Mouse (Mus musculus) hindbrain, embryonic 15.5 days (tissue): ENCODE data around the gene Cpt1a. TPM values are rescaled to one million over a fixed set of nuclear protein-coding genes. Genes with fewer than 3 reads are reported as not detected.
A peak's percentile ranks its signal among the peaks of the same experiment; 100 is the strongest.

Experiments used
- ATAC-seq: fragments of 200-750 bp; cut with Nextera tagmentation; 2 replicates; pipeline ENCODE4 v1.8.0; 2017; ENCODE audit warnings: low read depth, moderate number of reproducible peaks, moderate TSS enrichment; ENCODE audit not compliant: low FRiP score
- H3K27ac ChIP-seq: fragments of 300-500 bp; sonication (generic); replicated peaks from 2 replicates; pipeline ENCODE4 v1.5.1; 2015; ENCODE audit warnings: mild to moderate bottlenecking, inconsistent platforms
- H3K27me3 ChIP-seq: fragments of 300-500 bp; sonication (generic); 2 replicates; pipeline ENCODE4 v1.6.1; 2015; ENCODE audit warnings: control low read depth, inconsistent platforms
- H3K36me3 ChIP-seq: fragments of 300-500 bp; sonication (generic); 2 replicates; pipeline ENCODE4 v1.6.1; 2015; ENCODE audit warnings: control low read depth, inconsistent platforms
- H3K4me1 ChIP-seq: fragments of 300-500 bp; sonication (generic); replicated peaks from 2 replicates; pipeline ENCODE4 v1.6.1; 2015; ENCODE audit warnings: control low read depth, inconsistent platforms
- H3K4me2 ChIP-seq: fragments of 300-500 bp; sonication (generic); 2 replicates; pipeline ENCODE4 v1.6.1; 2015; ENCODE audit warnings: moderate library complexity, mild to moderate bottlenecking, inconsistent platforms
- H3K4me3 ChIP-seq: fragments of 300-500 bp; sonication (generic); 2 replicates; pipeline ENCODE4 v1.5.1; 2015; ENCODE audit warnings: mild to moderate bottlenecking, inconsistent platforms
- H3K9ac ChIP-seq: fragments of 300-500 bp; sonication (generic); 2 replicates; pipeline ENCODE4 v1.6.1; 2015; ENCODE audit warnings: inconsistent platforms
- H3K9me3 ChIP-seq: fragments of 300-500 bp; sonication (generic); 2 replicates; pipeline ENCODE4 v1.6.1; 2016; ENCODE audit warnings: control low read depth, inconsistent platforms
- WGBS: fragments of 180-500 bp; shearing (Covaris S2); methylation state at CpG from one replicate; pipeline ENCODE4 v1.1.7; 2015; 5-methylcytosine and 5-hydroxymethylcytosine counted together
- polyA plus RNA-seq: library from polyadenylated mRNA; unstranded; fragments of >200 nt; fragmentation: Nextera tagmentation; extraction: Ambion mirVana; gene quantifications from 2 replicates; pipeline ENCODE4 v1.2.1, GENCODE M21; 2015

The Cpt1a gene
- polyA plus RNA-seq, 1 experiment from 2014 or later = 17.7 TPM

DNA sequence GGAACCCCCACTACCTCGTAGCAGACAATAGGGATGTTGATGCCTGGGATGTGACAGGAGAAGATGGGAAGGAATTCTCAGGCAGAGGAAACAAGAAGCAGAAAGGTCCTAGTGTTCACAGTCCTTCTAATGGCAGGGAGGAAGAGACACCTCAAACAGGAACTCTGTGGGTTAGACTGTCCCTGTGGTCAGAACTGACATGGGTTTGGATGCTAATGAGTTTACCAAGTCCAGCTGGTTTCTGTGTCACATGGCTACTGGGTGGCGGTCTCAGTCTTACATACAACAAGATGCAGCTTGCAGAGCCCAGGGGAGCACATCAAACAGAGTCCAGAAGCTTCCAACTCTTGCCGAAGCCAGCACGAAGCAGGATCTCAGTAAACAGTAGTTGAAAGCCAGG, 18.1 kb upstream of the Cpt1a start:
- Histone ChIP-seq H3K27ac (no peak overlapping the region), H3K4me2 (no peak overlapping the region), H3K4me1 (no peaks in the 10 kb centered on the region), H3K27me3 (no peaks in the 10 kb centered on the region), H3K4me3 (no peak overlapping the region), H3K9me3 (no peaks in the 10 kb centered on the region), H3K36me3 (no peaks in the 10 kb centered on the region), H3K9ac (no peak overlapping the region)
- 73% methylated on average over 4 of the region's 4 CpGs for WGBS
- ATAC-seq = no peak

DNA sequence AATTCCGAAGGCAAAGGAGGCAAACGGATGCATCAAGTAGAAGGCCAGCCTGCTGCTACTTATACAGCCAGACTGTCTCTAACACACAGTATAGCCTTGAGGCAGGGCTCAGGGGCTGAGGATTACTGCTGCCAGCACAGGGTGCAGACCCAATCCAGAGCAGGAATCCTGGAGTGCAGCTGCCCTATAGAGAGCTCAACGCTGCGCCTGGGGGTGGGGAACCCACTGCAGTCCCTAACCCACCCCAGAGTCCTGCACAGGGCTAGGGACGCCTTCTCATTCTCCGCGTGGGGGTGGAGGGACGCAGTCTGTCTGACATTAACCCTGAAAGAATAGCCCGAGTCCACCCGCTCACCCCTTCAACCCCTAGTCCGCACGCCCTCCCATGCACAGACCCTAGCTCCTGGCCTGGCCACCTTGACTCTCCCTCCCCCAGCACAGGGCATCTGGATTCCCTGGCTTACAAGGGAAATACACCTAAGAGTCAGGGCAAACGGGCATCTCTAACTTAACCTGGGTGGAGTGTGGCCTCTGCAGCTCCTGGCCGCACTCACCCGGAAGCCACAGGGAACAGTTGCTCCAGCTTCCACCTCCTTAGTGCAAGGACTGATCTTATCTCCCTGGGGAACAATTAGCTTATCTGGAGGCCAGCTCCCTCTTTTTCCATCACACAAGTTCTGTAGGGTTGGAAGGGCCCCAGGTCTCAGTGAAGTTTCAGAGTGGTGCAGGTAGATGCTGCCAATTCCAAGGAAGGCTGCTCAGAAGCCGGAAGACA, 14.8 kb upstream of the Cpt1a start:
- Histone ChIP-seq H3K9me3 (no peaks in the 10 kb centered on the region), H3K4me2 (no peak overlapping the region), H3K9ac (no peak overlapping the region), H3K36me3 (no peaks in the 10 kb centered on the region), H3K27me3 (no peaks in the 10 kb centered on the region), H3K4me1 (no peaks in the 10 kb centered on the region), H3K27ac (no peak overlapping the region), H3K4me3 (no peak overlapping the region)
- no peak for ATAC-seq
- WGBS = 57% methylated on average over 16 of the region's 16 CpGs

DNA sequence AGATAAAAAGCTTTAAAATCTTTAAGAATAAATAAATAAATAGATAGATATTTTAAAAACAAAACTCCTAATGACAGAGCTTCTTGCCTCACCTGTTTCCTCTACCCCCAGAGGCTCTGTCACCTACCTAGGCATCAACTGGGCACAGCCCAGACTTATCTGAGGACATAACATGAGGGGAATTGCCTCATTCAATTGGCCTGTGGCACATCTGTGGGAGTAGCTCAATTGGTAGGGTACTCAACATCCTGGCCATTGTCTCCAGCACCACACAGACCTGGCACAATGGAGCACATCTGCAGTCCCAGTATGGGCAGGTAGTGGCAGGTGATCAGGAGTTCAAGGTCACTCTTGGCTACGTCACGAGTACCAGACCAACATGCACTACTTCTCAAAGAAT, 2.8 kb upstream of the Cpt1a start:
- Histone ChIP-seq H3K27me3 (peaks cover 34% of the 10 kb centered on the region), H3K4me1 (peaks cover 28% of the 10 kb centered on the region), H3K9ac (no peak overlapping the region), H3K4me3 (no peak overlapping the region), H3K9me3 (no peaks in the 10 kb centered on the region), H3K27ac (no peak overlapping the region), H3K4me2 (no peak overlapping the region), H3K36me3 (no peaks in the 10 kb centered on the region)
- ATAC-seq = no peak
- WGBS = 95% methylated on average over 2 of the region's 2 CpGs

DNA sequence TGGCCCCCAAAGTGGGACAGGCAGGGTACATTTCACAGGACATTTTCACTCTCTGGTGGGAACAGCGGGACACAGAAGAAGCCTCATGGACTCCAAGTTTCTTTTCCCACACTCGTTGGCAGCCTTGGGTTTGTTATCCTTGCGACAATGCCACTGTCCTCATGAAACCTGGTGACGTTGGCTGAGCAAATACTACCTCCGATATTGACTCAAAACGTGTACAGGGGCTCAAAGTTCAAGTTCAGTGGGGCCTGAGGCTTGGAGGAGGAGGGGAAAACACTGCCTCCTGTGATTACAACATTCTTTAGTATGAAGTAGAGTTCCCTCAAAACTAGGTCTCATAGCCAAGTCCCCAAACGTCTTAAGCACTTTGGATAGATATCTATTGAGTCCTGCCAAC, 2.0 kb upstream of the Cpt1a start:
- no peaks in the 10 kb centered on the region for H3K36me3 ChIP-seq
- no peak overlapping the region for H3K9ac ChIP-seq
- WGBS = 79% methylated on average over 7 of the region's 7 CpGs
- no peak overlapping the region for H3K27ac ChIP-seq
- peaks cover 35% of the 10 kb centered on the region for H3K4me1 ChIP-seq
- ATAC-seq = no peak
- H3K9me3 ChIP-seq = no peaks in the 10 kb centered on the region
- no peak overlapping the region for H3K4me3 ChIP-seq
- H3K27me3 ChIP-seq = peaks cover 36% of the 10 kb centered on the region
- no peak overlapping the region for H3K4me2 ChIP-seq

DNA sequence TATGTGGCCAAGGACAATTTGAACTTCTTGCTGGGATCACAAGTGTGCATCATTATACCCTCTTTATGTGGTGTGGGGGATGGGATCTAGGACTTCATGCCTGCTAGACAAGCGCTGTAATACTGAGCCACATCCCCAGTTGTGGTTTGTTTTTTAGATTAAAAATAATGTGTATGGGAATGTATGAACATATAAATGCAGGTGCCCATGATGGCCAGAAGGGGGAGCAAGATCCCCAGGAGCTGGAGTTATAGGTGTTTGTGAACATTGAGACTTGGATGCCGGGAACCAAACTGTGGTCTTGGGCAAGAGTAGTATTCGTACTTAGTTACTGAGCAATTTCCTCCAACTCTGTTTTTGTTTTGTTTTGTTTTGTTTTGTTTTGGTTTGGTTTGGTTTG, 1.3 kb upstream of the Cpt1a start:
- peaks cover 35% of the 10 kb centered on the region for H3K4me1 ChIP-seq
- H3K27ac ChIP-seq = no peak overlapping the region
- no peaks in the 10 kb centered on the region for H3K9me3 ChIP-seq
- H3K36me3 ChIP-seq = no peaks in the 10 kb centered on the region
- peaks cover 36% of the 10 kb centered on the region for H3K27me3 ChIP-seq
- ATAC-seq = no peak
- no peak overlapping the region for H3K9ac ChIP-seq
- WGBS = 85% methylated on average over 3 of the region's 3 CpGs
- no peak overlapping the region for H3K4me3 ChIP-seq
- H3K4me2 ChIP-seq = no peak overlapping the region

DNA sequence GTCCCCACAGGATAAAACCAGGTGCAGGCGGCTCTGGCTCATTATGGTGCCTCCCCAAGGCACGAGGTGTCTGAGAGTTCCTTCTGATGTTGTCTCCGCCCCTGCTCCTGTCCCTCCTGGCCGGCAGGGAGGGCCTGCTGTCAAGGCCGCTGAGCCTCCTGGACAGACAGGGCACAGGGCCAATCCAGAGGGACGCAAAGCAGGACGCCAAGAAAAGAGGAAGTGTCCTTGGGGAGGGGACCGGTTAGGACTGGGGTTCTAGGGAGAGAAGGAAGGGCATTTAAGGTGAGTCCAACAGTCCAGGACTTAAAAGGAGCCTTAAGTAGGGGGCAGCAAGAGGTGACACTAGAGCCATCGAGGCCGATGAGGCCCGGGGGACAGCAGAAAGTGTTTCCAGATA, 517 bp upstream of the Cpt1a start:
- Histone ChIP-seq H3K4me3 (peak overlapping the region; percentile 51; the same call in 1 of the 2 replicates), H3K9me3 (no peaks in the 10 kb centered on the region), H3K27me3 (peaks cover 36% of the 10 kb centered on the region), H3K27ac (no peak overlapping the region), H3K4me1 (peaks cover 35% of the 10 kb centered on the region), H3K4me2 (peak overlapping the region; percentile 84), H3K36me3 (no peaks in the 10 kb centered on the region), H3K9ac (no peak overlapping the region)
- WGBS = 8% methylated on average over 11 of the region's 11 CpGs
- no peak for ATAC-seq

DNA sequence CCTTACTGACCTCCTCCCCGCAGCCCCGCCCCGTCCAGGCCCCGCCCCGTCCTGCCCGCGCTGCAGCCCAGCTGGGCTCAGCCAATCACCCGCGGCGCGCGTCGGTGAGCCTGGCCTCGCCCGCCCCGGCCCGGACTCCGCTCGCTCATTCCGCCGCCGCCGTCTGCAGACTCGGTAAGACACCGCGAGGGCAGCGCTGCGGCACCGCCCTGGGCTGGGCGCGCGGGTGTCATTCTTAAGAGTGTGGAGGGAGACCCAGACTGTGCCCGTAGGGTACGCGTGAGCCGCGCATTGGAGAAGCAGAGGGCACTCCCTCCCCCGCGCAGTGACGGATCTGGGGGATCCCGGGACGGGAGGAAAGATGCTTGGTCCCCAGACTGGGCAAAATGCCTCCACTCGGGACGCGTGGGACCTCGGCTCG, 1.1 kb downstream of the Cpt1a start:
- peak overlapping the region; percentile 88; the same call in 1 of the 2 replicates for H3K27ac ChIP-seq
- no peaks in the 10 kb centered on the region for H3K36me3 ChIP-seq
- no peaks in the 10 kb centered on the region for H3K9me3 ChIP-seq
- peak overlapping the region; percentile 46 for H3K9ac ChIP-seq
- peaks cover 36% of the 10 kb centered on the region for H3K27me3 ChIP-seq
- peak; percentile 74 for ATAC-seq
- peak overlapping the region; percentile 51 for H3K4me3 ChIP-seq
- under 1% methylated on average over 46 of the region's 47 CpGs for WGBS
- peak overlapping the region; percentile 84 for H3K4me2 ChIP-seq
- peaks cover 35% of the 10 kb centered on the region for H3K4me1 ChIP-seq

DNA sequence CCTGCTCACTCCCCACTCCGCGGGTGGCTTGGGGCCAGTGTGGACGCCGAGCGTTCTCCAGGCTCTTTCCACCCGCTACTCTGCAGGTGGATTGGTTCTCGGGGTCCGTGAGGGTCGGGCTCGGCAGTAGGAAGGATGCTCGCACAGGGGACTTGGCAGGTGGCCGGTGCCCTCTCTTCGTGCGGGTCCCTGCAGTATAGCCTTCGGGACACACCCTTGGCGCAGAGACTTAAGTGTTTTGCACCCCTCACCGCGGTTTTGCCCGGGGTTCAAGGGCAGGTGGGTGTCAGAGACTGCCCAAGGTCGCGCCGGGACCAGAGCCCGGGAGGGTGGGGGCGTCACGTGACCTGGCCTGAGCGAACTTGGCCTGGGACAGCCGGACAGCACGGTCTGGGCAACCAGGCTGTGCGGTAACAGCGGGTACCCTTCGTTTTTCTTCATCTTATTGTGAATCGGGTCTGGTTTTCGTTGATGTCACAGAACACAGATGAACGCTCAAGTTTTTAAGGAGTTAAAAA, 1.7 kb downstream of the Cpt1a start:
- ATAC-seq = peak; percentile 10; the same call in 1 of the 2 replicates
- WGBS = 1% methylated on average over 34 of the region's 34 CpGs
- Histone ChIP-seq H3K36me3 (no peaks in the 10 kb centered on the region), H3K9me3 (no peaks in the 10 kb centered on the region), H3K9ac (peak overlapping the region; percentile 46), H3K4me3 (peak overlapping the region; percentile 51), H3K4me1 (peaks cover 35% of the 10 kb centered on the region), H3K27me3 (peaks cover 36% of the 10 kb centered on the region), H3K4me2 (peak overlapping the region; percentile 84), H3K27ac (peak overlapping the region; percentile 88)

DNA sequence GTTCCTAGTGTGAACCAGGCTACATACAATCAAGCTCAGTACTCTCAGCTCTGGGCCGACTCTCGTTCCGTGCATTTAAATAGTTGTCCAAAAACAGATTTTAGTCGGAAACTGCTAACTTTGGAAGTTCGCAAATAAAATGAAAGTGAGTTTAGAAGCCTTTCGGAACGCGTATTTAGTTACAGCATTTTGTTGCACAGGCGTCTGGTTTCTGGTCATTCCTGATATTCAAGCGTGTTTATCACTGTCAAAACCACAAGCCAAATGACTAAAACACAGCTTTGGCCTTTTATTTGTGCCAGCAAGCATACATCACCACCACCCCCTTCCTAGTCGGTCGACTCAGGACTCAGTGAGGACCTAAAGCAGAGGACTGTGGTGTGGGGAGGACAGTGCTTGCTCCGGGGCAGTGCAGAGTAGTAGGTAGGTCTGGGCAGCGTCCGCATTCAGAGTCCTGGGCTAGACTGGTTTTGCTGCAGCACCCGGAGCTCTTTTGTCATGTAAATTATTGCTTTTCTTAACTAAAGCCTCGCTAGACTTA, 2.2 kb downstream of the Cpt1a start:
- 1% methylated on average over 17 of the region's 17 CpGs for WGBS
- Histone ChIP-seq H3K9ac (peak overlapping the region; percentile 46), H3K4me3 (peak overlapping the region; percentile 51), H3K9me3 (no peaks in the 10 kb centered on the region), H3K27ac (peak overlapping the region; percentile 88), H3K36me3 (no peaks in the 10 kb centered on the region), H3K27me3 (peaks cover 36% of the 10 kb centered on the region), H3K4me1 (peaks cover 35% of the 10 kb centered on the region), H3K4me2 (peak overlapping the region; percentile 84)
- ATAC-seq = no peak

DNA sequence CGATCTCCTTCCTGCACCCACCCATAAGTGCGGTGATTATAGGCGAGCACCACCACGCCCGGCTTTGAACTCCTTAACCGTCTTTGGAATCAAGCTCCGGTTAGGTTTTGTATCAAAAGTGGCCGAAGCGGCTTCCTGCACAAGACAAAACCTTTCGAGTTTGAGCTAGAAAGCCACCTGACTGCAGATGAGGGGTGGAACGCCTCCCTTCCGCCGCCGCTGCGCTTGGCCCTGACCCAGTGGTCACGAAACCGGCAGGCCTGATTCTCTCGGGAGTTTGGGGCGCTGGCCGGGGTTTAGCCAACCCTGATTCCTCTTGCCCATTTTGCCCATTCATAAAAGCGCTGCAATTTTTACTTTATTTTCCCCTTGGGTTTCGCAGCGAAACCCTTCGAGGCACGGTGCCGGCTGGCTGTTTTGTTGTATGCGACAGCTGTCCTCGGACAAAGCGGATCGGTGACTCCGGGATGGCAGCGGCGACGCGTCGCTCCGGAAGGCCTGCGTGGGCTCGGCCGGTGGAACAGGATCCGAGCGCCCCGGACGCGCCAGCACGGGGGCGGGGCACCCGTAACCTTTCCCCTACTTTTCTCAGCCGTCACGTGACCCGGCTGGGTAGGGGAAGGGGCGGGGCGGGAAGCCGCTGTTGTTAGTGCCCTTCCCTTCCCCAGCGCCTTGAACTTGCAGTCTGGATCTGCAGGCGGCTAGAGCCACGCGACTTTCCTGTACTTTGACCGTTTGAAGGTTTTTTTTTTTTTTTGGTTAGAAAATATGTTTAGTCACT, 3.0 kb downstream of the Cpt1a start:
- Histone ChIP-seq H3K36me3 (no peaks in the 10 kb centered on the region), H3K9me3 (no peaks in the 10 kb centered on the region), H3K9ac (peak overlapping the region; percentile 44), H3K4me1 (peaks cover 35% of the 10 kb centered on the region), H3K27ac (peak overlapping the region; percentile 88), H3K27me3 (peaks cover 32% of the 10 kb centered on the region), H3K4me3 (peak overlapping the region; percentile 51), H3K4me2 (peak overlapping the region; percentile 84)
- under 1% methylated on average over 59 of the region's 59 CpGs for WGBS
- ATAC-seq = peak; percentile 77

DNA sequence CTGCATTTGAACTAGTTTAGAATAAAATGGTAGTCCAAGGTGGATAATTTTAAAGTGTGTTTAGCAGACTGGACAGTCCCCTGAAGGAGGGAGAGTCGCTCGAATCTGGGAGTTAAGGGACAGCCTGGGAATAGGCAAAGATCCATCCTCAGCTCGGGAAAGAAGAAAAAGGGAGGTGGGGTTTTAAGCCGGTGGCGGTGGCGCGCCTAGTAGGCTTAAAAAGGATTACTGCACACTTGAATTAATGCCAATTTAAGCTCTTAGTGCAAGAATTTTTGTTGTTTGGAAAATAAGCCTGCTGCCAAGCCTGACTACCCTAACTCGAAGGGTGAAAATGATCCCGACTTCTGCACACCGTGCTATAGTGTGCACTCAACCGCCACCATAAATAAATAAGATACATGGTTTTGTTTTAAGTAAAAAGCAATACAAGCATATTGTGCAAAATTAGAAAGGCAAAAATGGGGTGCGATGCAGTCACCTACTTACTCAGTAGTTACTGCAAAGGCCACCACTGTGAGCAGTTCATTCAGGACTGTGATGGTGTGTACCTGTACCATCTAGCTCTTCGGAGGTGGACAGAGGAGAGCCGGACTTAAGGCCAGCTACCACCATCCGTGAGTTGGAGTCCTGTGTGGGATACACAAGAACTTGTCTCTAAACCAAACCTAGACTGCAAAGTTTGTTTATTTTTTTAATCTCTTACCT, 3.8 kb downstream of the Cpt1a start:
- H3K4me1 ChIP-seq = peaks cover 35% of the 10 kb centered on the region
- H3K27ac ChIP-seq = peak overlapping the region; percentile 88
- H3K9me3 ChIP-seq = no peaks in the 10 kb centered on the region
- WGBS = 34% methylated on average over 15 of the region's 15 CpGs
- H3K27me3 ChIP-seq = peaks cover 24% of the 10 kb centered on the region
- peak overlapping the region; percentile 51 for H3K4me3 ChIP-seq
- ATAC-seq = no peak
- H3K9ac ChIP-seq = no peak overlapping the region
- H3K36me3 ChIP-seq = no peaks in the 10 kb centered on the region
- peak overlapping the region; percentile 84 for H3K4me2 ChIP-seq
